Mouse (Mus musculus) heart, adult 11 months (tissue): ENCODE results near the gene Olfr1335.
A peak's percentile ranks its signal among the peaks of the same experiment; 100 is the strongest.
"Not testable (repeated sequence)": the region's sequence is repeated elsewhere in the genome, so short reads cannot be mapped to it uniquely, and the experiment has no call there.

Experiments
- DNase-seq: peaks from one replicate; pipeline ENCODE4 v3.0.0; 2022

The Olfr1335 gene

GRCm38 (mm10) chr4:118809844-118810243 is at the start of gene Olfr1335:
Olfr1335 (minus strand) TSS chr4:118809944.
- no peak for DNase-seq

DNA sequence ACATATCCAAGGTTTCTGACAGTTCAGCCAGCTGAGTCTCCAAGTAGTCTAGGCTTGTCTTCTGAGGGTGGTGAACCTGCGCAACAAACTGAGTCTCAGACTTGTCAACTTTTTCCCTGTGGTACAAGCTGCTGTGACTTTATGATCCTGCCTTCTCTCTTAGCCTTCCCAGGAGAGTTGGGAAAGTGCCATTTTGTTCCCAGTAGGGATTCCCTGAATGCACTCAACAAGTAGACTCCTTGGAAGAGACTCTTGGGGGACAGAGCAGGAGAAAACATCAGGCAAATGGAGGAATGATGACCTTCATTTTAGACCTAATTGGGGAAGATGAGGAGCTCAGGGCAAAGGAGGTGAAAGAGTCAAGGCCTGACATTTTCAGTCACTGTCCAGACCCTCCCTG is 26.4 kb upstream of the Olfr1335 start, which contains the start of gene Olfr1333:
Olfr1333 (minus strand) TSS at position 101 of the 400 bp plus-strand sequence.
- DNase-seq, result peak; percentile 30

DNA sequence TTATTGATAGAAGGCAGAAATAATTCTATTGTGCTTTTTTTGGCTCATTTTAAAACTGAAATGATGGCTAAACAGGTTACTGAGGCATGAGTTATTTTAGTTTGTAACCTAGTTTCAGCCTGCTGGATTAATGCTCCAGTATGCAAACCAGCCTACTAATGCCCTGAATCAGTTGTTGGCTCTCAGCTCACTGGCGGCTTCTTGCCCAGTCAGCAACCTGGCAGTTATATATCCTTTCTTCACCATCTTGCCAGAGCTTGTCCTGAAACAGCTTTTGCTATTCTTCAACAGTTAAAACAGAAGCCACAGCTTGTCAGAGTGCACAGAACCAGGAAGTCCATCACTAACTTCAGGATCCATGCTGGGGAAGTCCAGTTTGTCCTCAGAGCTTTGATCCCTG is 9.2 kb upstream of the Olfr1335 start:
- DNase-seq, result no peak

DNA sequence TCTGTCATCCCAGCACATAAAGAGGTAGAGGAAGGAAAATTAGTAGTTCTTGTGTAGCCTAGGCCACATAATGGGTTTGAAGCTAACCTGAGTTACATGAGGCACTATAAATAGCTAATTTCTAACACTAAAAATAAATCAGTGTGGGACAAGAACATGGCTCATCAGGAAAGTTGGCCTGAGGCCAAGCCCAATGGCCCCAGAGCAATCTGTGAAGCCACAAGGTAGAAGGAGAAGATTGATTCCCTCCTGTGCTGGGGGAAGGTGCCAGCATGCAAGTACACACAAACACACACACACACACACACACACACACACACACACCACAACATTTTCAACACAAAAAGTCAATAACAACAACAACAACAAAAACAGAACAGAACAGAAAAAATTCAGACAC is 16.9 kb downstream of the Olfr1335 start:
- not testable (repeated sequence) for DNase-seq

- no peak for DNase-seq
These were observed 27.3 kb downstream of the Olfr1335 start, which contains the start of gene Olfr1337 for GRCm38 (mm10) chr4:118782486-118782885. Olfr1337 (minus strand) TSS chr4:118782586.
